In the genomic region with DNA sequence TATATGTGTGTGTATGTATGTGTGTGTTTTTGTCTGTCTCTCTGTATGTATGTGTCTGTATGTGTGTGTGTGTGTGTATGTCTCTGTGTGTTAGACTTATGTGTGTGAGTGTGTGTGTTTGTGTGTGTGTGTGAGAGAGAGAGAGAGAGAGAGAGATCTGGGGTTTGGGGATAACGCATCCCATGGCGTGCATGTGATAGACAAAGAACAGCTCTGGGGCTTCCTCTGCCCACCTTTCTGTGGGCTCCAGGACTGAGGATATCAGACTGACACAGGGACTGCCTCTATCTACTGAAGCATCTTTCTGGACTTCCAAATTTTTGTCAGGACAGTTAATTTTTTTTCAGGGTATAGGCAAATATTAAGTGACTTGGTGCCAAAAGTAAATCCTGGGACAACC, we compare ENCODE assay signal across 12 mouse cellular contexts.
"Had no signal": no experiment of that assay in that cellular context is flagged by ENCODE, and none has a peak within 500 bp of the region (broad histone marks: within the 10 kb centered on the region; RNA-seq: fewer than 3 reads in every experiment).

No protein-coding gene starts in this region.

- ATAC-seq: liver, embryonic 12.5 days; midbrain, embryonic 16.5 days had no signal

- H3K9me3 ChIP-seq: limb, embryonic 15.5 days; liver, embryonic 12.5 days; megakaryocyte, embryonic 14.5 days had no signal

- H3K9ac ChIP-seq: limb, embryonic 15.5 days; liver, embryonic 12.5 days; lung, embryonic 14.5 days had no signal

- H3K27ac ChIP-seq: limb, embryonic 15.5 days; liver, embryonic 12.5 days; stomach, postnatal 0 days had no signal

- H3K4me3 ChIP-seq: limb, embryonic 15.5 days; liver, embryonic 12.5 days had no signal

- DNase-seq: kidney, adult 2 months; kidney, postnatal 10 days; lung, embryonic 14.5 days; lung, postnatal 10 days; lung, postnatal 4 days; thymus, postnatal 4 days had no signal

- H3K4me2 ChIP-seq: limb, embryonic 15.5 days; liver, embryonic 12.5 days; lung, embryonic 14.5 days; midbrain, embryonic 11.5 days had no signal

- H3K27me3 ChIP-seq: limb, embryonic 15.5 days; liver, embryonic 12.5 days; megakaryocyte, embryonic 14.5 days had no signal

- H3K36me3 ChIP-seq: limb, embryonic 15.5 days; liver, embryonic 12.5 days had no signal
